Mouse (Mus musculus): ENCODE data around the gene Gtf2f2.

Gene Gtf2f2

DNA sequence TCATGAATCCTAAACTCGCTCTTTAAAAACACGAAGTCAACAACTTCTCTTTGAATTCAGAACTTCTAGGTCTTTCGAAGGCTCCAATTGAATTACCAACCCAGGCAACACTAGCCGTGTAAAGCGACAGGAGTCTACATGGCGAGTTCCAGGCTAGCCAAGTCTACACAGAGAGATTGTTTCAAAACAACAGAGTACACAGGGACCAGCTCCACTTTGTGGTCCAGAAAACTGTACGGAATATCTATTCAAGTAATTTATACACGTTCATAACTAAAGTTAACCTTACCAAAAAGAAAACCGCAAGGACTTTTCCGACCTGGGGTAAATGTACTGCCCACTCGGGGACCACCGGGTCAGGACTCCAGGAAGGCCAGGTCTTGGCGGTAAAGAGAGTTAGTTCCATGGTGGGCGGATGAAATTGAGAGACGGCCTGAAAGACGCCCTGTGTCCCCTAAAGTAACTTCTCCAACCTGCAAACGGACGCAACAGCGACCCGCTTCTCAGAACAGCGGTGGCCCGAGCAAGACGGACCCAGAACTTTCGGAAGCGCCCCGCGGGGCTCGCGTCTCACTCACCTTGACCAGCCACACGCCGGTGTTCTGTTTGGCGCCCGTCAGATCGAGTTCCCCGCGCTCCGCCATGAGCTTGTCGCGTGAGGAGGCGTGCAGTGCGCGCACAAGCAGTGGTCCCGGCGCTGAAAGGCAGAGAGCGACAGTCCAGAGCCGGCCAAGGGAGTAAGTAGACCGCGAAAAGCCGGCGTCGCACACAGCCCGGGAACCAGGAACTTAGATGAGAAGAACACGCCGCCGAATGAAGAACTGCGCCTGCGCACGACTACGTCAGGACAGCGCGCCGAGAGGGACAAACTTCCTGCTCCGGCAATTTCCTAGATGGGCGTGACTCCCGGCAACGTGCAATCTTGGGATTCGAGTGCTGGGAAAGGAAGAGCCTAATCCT, at the start of gene Gtf2f2:
TSS of gene Gtf2f2 (minus strand) at position 764 of the 960 bp plus-strand sequence.
- DNase-seq = peak; percentile 93 to 94

DNA sequence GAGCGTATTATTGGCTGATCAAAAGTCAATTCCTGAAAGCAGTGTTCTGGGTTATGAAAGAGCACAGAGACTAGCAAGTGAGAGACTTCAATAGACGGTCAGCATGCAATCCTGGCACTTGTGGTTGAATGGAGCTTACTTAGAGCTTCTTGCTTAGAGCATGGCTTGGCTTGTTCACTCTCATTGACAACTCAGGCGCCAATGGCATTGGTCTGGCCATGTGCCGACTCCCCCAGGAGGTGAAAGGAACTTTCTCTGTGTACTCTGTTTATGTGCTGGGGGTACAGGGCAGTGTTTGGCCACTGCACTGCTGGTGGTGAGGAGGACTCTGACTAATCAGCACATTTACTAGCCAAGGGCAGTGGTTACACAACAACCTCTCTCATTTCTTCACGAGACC, 48.8 kb upstream of the Gtf2f2 start:
- no peak for DNase-seq

DNA sequence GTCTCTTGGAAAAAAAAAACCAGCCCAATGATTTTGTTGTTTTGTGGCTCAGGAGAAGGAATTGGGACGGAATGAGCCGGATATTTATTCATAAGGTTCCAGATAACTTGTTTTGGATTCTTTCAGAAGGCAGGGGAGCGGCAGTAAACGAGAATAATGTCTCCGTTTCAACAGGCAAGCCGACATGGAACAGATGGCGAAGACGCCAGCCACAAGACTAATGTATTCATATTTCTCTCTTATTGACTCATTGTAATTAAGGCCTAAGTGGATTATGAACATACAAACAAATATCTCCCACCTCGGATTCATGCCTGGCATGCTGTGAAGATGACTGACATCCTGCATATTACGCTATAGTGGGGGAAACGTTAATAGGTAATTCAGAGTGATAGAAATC, 43.1 kb upstream of the Gtf2f2 start:
- DNase-seq = no peak

DNA sequence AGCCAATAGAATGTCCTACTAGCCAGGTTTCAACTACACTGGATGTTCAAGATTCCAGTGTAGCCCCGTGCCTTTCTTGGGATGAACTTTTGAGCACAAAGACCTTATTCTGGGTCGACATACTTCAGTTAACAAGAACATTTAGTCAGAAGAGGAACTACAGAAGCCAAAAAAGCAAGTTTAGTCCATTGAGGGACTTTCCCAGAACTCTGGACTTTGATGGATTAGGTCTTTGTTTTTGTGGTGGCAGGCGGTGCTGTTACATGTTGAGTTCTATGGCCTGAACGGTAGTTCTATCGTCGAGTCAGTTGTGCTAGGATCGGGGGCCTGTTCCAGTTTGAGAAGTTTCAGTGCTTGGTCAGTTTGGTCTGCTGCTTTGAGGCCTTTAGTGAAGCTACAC, 41.3 kb upstream of the Gtf2f2 start:
- no peak for DNase-seq

DNA sequence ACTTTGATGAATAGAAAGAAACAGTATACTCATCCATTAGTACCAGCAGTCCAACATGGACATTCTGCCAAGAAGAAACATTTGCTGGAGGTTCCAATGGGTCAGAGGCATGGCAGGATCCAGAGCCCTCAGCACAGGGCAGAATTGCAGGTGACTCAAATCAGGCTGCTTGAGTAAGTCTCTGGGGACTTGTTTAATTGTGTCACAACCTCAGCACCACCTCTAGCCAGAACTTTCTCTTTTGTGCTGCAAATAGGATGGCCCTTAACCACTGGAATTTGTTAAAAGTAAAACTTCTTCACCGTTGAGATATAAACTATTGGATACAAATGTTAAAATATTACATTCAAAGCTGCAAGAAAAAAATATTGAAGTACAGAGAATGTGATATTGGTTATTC, 35.1 kb upstream of the Gtf2f2 start:
- DNase-seq = no peak

DNA sequence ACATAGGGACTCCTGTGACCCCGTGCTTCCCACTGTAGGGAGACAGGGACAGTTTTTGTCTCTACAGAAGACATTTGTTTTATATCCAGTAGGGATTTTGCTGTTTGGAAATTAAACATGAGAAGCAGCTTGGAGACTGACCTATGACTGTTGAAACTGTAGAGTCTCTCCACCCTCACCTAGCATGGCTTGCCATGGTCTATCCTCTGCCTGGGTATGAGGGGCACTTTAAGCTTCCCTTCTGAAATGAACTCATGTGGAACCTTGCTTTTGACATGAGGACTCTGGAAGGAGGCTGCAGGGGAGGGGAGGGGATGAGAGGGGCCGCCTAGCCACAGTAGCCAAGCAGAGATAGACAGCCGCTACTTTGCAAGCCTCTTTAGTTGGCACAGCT, 33.5 kb upstream of the Gtf2f2 start:
- DNase-seq = no peak

DNA sequence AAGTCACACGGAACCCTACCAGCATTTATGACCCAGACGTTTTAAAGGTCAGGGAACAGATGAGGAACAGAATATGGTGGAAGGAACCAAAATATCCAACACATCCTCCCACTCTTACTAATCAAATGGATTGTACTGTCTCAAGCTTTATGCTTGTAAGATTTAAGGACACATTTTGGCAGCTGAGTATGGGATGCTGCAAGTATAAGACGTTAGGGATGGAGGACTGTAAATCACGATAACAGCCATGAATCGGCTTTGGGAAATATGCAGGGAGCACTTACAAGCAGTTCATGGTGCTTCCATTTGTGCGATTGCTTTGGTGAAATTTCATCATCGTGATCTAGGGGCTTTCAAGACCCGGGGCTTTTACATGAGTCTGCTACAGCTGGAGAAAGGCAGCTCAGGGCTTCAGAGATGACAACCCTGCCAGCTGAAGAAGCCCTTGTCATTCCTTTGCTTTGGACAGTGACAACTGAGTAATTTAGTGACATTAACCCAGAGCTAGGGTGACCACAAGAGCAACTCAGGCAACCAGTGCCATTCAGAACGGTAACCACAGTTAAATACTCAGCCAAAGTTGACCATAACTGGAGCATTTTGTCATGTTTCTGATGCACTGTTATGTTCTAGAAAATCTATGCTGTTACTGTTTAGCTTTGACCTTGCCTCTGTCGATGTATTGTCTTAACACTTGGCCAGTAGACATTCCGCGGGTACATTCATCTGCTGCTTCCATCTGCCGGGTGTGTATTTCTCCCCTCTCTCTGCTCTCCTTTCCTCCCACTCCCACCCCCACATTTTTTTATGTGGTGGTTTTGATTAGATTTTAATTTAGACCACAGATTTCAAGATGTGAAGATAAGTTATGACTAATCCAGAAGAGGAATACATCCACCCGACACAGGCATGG, 32.8 kb upstream of the Gtf2f2 start:
- DNase-seq = no peak

DNA sequence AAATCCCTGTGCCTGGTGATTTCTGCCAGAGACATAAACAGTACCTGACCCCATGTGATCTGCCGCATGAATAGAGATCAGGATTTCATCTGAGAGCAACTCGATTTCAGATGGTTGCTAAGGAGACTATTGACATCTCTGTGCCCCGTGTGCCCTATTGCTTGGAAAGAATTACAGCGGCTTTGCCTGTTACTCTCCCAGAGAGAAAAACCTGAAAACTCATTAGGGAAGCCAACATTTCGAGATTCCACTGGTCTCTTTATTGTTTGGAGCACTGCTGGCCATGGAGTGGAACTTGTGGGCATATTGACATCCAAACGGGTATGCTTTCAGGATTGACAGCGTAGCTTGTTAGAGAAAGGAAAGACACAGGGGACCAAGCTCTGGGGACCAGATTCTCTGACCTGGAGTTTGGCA, 22.6 kb upstream of the Gtf2f2 start:
- DNase-seq = no peak

DNA sequence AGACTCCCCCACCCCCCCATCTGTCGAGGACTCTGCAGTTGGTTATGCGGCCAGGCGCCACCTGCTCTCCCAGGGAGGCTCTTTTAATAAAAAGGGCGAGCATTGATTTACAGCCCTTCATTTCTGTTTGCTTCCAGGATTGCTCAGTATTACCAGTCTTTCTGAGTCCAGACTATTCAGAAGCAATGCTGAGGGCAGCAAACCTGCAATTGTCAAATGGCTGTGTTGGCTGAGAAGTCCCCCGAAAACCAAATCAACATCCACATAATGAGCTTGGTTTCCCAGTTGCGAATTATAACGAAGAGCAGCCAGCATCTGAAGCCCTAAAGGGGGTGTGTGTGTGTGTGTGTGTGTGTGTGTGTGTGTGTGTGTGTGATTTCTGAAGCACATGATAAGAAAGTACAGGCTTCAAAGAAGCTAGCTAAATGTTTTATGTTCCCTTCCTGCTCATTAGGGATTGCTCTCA, 22.0 kb upstream of the Gtf2f2 start:
- no peak for DNase-seq

DNA sequence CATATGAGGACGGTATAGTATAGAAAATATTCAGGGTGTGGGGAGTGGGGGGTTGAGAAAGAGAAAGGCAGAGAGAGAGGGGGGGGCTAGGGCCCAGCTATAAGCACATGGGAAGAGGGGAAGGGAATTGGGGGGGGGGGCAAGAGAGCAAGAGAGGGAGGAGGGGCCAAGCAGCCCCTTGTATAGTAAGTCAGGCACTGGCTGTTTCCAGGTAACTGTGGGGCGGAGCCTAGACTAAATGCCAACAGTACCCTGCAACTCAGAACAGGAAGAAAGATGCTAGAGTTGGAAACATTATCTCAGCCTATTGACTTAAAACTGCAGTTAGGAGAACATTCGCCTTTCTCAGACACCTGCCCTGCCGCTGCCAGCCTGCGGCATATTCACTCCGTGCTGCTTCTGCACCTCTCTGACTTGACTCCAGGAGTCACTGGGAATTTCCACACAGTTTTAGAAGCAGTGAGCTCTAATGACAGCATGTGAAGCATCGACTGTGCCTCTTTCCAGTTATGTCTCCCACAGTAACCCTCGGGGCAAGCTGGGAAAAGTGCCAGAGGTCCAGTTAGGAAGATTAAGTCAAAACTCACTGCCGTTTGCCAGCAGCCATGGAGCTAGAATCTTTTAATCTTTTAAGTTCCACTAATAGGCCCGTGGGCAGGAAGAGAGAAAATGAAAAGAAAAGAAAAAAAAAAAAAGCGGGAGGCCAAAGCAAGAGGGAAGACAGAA, 20.6 kb upstream of the Gtf2f2 start:
- DNase-seq = peak in 1 of 2 experiments; percentile 18

DNA sequence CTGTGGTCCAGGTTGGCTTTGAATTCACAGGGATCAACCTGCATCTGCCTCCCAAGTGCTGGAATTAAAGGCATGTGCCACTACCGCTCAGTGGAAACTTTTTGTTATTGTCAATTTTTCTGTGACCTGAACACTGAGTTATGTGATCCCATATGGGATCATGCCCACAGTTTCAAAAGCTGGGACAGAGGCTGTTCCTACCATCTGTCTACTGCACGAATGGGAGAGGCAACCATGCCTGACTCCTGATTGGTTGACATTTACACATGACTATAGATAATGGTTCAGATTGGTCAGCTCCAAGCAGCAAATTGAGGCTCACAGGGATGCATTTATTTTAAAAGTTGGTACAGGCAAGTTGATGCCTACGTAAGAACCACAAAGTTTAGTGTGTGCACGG, 14.0 kb upstream of the Gtf2f2 start:
- DNase-seq = no peak

DNA sequence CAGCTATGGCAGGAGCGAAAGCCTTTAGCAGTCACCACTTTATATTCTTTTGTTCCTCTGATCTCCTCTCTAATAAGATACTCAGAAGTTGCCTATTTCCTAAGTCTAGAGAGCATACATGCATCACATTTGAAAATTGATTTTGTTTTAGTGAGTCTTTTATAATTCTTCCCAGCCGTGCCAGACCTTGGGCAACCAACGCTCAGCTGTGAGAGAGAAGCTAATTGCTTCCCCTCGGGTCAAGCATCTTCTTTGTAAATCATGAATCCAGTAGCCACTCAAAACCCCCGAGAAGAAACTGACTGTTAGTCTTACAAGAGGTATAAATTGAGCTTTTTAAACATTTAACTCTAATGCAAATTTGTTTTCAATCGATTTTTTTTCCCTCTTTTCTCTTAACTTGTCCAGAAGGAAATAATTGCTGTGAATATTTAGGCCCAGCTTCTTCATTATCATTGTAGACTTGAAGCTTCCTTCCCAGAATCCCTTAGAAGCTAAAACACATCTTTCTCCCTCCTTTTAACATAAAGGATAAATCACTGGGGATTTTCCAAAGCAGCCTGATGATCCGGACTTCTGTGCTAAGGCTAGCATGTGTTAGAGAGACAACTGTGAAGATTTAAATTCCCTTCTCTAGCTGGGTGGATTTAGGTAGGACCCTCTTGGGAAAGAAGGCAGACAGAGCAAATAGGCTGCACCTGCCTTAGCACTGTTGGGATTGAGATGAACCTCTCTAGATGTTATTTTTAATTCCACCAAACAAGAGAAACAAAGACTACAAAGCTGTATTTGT, 10.5 kb upstream of the Gtf2f2 start:
- no peak for DNase-seq

DNA sequence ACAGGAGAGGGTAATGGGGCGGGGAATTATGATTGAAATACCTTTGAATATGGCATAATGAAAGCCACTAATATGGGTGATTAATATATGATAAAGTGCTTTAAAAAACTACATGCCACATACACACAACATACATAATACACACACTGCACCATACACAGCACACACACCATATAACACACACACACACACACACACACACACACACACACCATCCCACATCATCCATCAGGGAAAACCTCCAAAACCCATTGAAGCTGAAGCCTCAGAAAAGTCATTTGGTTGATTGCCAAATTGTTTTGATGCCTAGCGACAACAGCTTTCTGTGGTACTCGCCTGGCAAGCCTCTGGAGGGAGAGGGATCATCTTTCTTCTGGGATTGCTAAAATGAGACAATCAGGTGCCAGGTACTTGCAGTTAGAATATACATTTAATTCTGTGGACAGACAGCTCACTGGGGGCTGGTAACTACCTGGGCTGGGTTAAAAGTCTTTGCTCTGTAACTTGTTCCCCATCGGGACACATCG, 9.7 kb upstream of the Gtf2f2 start:
- DNase-seq = no peak

DNA sequence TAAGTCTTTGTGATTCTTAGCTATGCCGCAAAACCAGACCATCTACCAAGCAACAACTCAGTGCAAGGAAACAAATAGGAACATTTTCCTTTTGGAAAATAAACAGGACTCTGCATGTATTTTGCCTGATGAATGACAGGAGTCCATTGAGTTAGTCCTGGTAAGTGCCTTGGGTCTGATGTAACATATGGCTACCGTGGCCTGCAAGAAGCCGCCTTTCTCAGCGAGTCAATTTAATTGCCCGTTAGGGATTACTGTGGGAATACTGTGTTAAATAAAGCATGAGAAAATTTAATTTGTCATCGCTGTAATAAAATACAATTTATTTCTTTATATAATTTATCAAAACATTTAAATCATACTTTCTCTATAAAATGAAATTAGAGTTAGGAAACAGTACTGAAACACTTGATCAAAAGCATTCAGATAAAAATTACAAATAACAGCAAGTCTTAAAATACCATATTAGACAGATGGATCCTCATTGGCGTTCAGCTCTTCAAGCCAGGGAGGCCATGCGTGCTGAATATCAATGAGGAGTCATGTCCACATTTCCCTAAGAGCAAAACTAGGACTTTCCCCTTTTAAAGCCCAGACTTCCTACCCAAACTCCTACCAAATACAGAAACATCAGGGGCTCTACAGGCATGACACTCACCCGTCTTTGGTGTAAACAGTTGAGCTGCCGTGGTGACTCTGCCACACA, 7.3 kb upstream of the Gtf2f2 start:
- DNase-seq = no peak

DNA sequence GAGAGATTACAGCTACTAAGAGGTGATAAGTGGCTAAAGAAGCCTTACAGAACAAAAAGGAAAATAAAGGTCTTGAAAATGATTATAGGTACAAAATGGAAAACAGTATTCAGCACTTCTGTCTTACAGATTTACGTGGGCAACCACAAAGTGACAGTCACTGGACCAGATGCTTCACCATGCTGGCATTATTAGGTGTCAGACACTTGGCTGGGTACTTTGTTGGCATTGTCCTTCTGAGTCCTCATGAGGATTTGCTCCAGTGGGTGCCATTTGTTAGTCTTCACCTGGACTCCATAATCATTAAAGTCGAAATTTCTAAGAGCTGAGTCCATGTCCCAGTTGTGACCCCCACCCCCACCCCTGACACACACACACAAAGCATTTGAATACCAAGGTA, 3.7 kb upstream of the Gtf2f2 start:
- DNase-seq = no peak

DNA sequence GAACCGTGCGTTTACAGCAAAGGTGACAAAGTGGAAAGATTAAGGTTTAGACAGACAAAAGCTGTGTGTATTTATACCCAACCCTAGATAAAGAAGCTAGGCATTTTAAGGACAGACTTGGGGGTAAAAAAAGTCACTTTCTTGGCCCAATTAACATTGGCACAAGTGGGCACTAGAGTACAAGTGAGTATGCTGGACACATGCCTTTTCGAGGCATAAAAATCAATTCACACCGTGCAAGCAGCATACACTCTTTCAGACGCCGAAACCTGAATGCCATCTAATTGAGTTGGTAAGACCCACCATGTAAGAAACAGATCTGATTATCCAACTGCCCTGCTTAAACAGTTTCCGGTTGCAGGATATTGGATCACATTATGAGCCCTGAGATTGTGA, 395 bp upstream of the Gtf2f2 start:
- DNase-seq = no peak

DNA sequence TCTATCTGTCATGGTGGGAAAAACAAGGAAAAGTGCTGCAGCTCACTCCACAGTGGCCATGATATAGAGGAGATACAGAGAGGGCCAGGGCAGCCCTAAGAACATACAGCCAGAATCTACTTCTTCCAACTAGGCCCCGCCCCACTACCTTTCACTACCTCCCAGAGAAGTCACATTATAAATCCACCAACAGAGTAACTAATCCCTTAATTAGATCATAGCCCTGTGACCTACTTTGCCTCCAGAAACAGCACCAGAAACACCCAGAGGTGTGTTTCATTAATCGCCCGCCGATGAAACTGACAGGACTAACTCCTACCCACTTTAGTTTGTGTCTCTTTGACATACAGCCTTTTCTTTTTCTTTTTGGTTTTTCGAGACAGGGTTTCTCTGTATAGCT, 1.5 kb downstream of the Gtf2f2 start:
- no peak for DNase-seq

DNA sequence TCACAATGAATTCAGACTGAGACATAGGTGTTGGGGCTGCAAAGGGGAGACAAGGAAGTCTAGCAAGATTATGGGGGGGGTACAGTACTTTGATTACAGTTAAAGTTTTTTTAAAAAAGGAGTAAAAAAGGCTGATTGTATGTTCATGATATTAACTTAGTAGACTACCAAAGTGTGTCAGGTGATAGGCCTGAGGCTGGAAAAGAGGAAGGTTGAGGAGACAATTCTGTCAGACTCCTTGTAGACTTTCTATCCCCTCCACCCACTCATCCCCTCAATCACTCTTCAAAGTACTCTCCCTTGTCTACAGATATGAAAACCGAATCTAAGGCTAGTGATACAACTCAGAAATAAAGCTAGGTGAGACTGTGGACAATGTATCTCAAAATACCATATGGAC, 2.5 kb downstream of the Gtf2f2 start:
- DNase-seq = no peak

DNA sequence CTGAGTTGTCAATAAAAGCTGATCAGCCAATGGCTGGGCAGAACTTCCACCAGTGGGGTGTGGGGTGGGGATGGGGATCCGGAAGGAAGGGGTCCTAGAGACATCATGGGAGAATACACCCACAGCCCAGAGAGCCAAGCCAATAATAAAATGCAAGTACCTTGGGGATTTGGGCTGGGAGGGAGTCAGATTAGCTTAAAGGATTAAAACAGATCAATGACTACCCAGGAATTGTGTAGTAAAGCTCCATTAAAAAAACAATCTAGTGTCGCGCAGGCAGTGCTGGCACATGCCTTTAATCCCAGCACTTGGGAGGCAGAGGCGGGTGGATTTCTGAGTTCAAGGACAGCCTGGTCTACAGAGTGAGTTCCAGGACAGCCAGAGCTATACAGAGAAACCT, 5.7 kb downstream of the Gtf2f2 start:
- no peak for DNase-seq

DNA sequence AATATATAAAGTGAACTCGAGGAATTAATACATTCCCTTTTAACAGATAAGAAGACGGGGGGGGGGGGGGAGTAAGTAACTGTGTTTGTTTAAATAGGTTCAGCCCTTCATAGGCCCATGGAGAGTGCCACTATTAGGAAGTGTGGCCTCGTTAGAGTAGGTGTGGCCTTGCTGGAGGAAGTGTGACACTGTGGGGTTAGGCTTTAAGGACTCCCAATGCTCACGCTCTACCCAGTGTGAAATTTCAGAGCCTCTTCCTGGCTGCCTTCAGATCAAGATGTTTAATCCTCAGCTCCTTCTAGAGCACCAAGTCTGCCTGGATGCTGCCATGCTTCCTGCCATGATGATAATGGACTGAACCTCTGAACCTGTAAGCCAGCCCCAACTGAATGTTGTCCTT, 8.9 kb downstream of the Gtf2f2 start:
- no peak for DNase-seq

DNA sequence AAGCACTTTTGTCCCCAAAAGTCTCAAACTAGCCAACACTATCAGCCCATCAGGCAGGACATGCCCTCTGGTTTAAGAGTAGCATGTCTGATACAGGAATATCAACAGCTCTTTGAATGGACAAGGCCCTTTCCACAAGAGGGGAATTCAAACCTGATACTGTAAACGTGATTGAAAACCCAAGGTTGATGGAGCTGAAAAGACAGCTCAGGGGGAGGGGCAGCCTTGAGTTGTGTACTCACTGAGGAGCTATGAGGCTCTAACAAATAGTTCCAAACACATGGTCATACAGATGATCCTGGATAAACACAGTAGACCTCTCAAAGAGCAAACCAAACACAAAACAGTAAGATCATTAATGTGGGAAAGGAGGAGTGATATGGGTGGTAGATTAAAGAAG, 12.6 kb downstream of the Gtf2f2 start:
- no peak for DNase-seq
